In the genomic region with DNA sequence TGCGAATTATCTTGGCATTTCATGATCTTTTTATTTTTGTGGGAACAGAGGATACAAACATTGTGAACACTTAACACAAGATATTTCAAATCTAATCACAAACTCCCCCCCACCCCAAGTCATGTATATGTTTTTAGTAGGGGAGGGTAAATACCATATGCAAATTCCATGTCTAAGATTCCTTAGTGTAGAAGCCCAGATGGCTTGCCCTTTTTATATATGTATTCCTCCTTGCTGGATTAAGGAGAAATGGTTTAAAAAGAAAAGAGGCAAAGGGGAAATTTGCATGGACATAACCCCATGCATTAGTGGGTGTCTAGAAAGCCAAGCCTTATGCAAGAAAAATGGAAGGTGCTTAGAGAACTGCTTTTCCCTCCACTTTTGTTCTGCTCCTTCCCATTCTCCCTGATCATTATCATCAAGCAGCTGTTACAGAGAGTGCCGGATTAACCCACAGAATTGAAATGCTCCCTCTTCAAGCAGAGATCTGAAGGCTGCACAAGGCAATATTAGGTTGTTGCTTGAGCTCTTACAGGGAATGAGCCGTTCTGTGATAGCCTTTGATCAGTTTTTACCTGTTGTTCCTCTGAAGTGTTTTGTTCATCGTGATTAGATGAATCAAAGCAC, we compare ENCODE assay signal across 23 mouse cellular contexts.
A peak's percentile ranks its signal among the peaks of the same experiment; 100 is the strongest.
DNase-seq lines count a peak whose midpoint lies in the region; ATAC-seq and TF ChIP-seq lines count a peak whose summit lies in the region.
"Had no signal": no experiment of that assay in that cellular context is flagged by ENCODE, and none has a peak within 500 bp of the region (broad histone marks: within the 10 kb centered on the region; RNA-seq: fewer than 3 reads in every experiment).

No protein-coding gene starts in this region.

- no peak overlapping the region for H3K4me2 ChIP-seq in forebrain, postnatal 0 days (ENCODE audit: low read depth)
- H3K4me2 ChIP-seq in forebrain, embryonic 16.5 days (ENCODE audit: low read length) = no peak overlapping the region
- peak overlapping the region; percentile 14; the same call in 1 of the 2 replicates for H3K4me2 ChIP-seq in midbrain, embryonic 16.5 days (ENCODE audit: low read length)
- no peak overlapping the region for H3K4me2 ChIP-seq in kidney, embryonic 16.5 days (replicated peaks; ENCODE audit: low read depth, low read length)
- H3K4me2 ChIP-seq: embryonic facial prominence, embryonic 15.5 days; heart, embryonic 13.5 days; hindbrain, embryonic 12.5 days had no signal

- H3K27ac ChIP-seq in forebrain, embryonic 10.5 days = peak overlapping the region; percentile 53; the same call in 1 of the 2 replicates
- no peak overlapping the region for H3K27ac ChIP-seq in forebrain, postnatal 0 days (ENCODE audit: low read depth, low read length)
- no peak overlapping the region for H3K27ac ChIP-seq in forebrain, embryonic 16.5 days (ENCODE audit: low read length)
- H3K27ac ChIP-seq in midbrain, embryonic 16.5 days (ENCODE audit: low read length) = peak overlapping the region; percentile 11; the same call in 1 of the 2 replicates
- H3K27ac ChIP-seq in kidney, embryonic 16.5 days (ENCODE audit: low read length) = no peak overlapping the region
- H3K27ac ChIP-seq: embryonic facial prominence, embryonic 15.5 days; heart, adult 2 months; heart, embryonic 13.5 days; hindbrain, embryonic 12.5 days; limb, embryonic 10.5 days had no signal

- no peak for DNase-seq in forebrain, embryonic 10.5 days (ENCODE audit: extremely low spot score, low spot score)
- DNase-seq in forebrain, postnatal 0 days = no peak
- peak; percentile 79 for DNase-seq in brain, embryonic 14.5 days (ENCODE audit: low read depth)
- no peak for DNase-seq in liver
- DNase-seq: adrenal gland, postnatal 36 days; cerebellum, adult 11-12 months; cerebellum, postnatal 14 days; gastrocnemius, postnatal 36 days; heart, adult 2 months; heart, postnatal 14 days; kidney, adult 2 months; kidney, postnatal 14 days; liver, postnatal 0 days; lung, postnatal 10 days; thymus, adult 2 months had no signal

- TF ChIP-seq POLR2A in brain, embryonic 14.5 days (IDR thresholded peaks at IDR 0.05; ENCODE audit: borderline replicate concordance, extremely low read depth, insufficient read depth, insufficient read length, poor library complexity, severe bottlenecking) = no peak

- H3K4me3 ChIP-seq in forebrain, embryonic 10.5 days = no peak overlapping the region
- H3K4me3 ChIP-seq in forebrain, postnatal 0 days (ENCODE audit: low read depth, low read length) = no peak overlapping the region
- H3K4me3 ChIP-seq in forebrain, embryonic 16.5 days (replicated peaks; ENCODE audit: low read length) = no peak overlapping the region
- H3K4me3 ChIP-seq in midbrain, embryonic 16.5 days (ENCODE audit: low read depth, low read length) = no peak overlapping the region
- H3K4me3 ChIP-seq in kidney, embryonic 16.5 days (ENCODE audit: low read length) = no peak overlapping the region
- H3K4me3 ChIP-seq: embryonic facial prominence, embryonic 15.5 days; heart, adult 2 months; heart, embryonic 13.5 days; hindbrain, embryonic 12.5 days; limb, embryonic 10.5 days had no signal

- no peaks in the 10 kb centered on the region for H3K36me3 ChIP-seq in forebrain, embryonic 10.5 days (replicated peaks)
- H3K36me3 ChIP-seq in forebrain, postnatal 0 days (ENCODE audit: insufficient read depth) = no peaks in the 10 kb centered on the region
- no peaks in the 10 kb centered on the region for H3K36me3 ChIP-seq in forebrain, embryonic 16.5 days (ENCODE audit: control insufficient read depth, insufficient read depth)
- H3K36me3 ChIP-seq in midbrain, embryonic 16.5 days (ENCODE audit: control insufficient read depth, insufficient read depth, low read length) = no peaks in the 10 kb centered on the region
- no peaks in the 10 kb centered on the region for H3K36me3 ChIP-seq in kidney, embryonic 16.5 days (ENCODE audit: insufficient read depth, low read length)
- H3K36me3 ChIP-seq: embryonic facial prominence, embryonic 15.5 days; heart, embryonic 13.5 days; hindbrain, embryonic 12.5 days; limb, embryonic 10.5 days had no signal

- H3K27me3 ChIP-seq in forebrain, embryonic 10.5 days (ENCODE audit: poor library complexity, severe bottlenecking) = no peaks in the 10 kb centered on the region
- H3K27me3 ChIP-seq in forebrain, postnatal 0 days (ENCODE audit: insufficient read depth, low read length) = no peaks in the 10 kb centered on the region
- no peaks in the 10 kb centered on the region for H3K27me3 ChIP-seq in forebrain, embryonic 16.5 days (replicated peaks; ENCODE audit: control insufficient read depth, insufficient read depth, low read length)
- no peaks in the 10 kb centered on the region for H3K27me3 ChIP-seq in midbrain, embryonic 16.5 days (ENCODE audit: control insufficient read depth, insufficient read depth, low read depth, low read length)
- no peaks in the 10 kb centered on the region for H3K27me3 ChIP-seq in kidney, embryonic 16.5 days (ENCODE audit: insufficient read depth, low read length)
- H3K27me3 ChIP-seq: embryonic facial prominence, embryonic 15.5 days; heart, embryonic 13.5 days; hindbrain, embryonic 12.5 days had no signal

- H3K9ac ChIP-seq in forebrain, postnatal 0 days = no peak overlapping the region
- H3K9ac ChIP-seq in forebrain, embryonic 16.5 days (replicated peaks; ENCODE audit: low read depth, low read length) = no peak overlapping the region
- no peak overlapping the region for H3K9ac ChIP-seq in midbrain, embryonic 16.5 days (ENCODE audit: low read depth, low read length)
- H3K9ac ChIP-seq in kidney, embryonic 16.5 days (replicated peaks; ENCODE audit: low read length) = no peak overlapping the region
- H3K9ac ChIP-seq: embryonic facial prominence, embryonic 15.5 days; heart, embryonic 13.5 days; hindbrain, embryonic 12.5 days; liver, postnatal 0 days had no signal

- no peak for TF ChIP-seq CTCF in forebrain, postnatal 0 days (IDR thresholded peaks at IDR 0.05; ENCODE audit: low read depth)
- TF ChIP-seq CTCF in brain, embryonic 14.5 days (IDR thresholded peaks at IDR 0.05; ENCODE audit: borderline replicate concordance, extremely low read depth, insufficient read depth, insufficient read length) = no peak

- H3K4me1 ChIP-seq in forebrain, embryonic 10.5 days = peaks cover 15% of the 10 kb centered on the region
- H3K4me1 ChIP-seq in forebrain, postnatal 0 days (ENCODE audit: insufficient read depth) = no peaks in the 10 kb centered on the region
- H3K4me1 ChIP-seq in forebrain, embryonic 16.5 days (replicated peaks; ENCODE audit: control insufficient read depth, insufficient read depth, low read length) = no peaks in the 10 kb centered on the region
- 0 out of 2 replicates have a peak, but pooled peaks cover 3% of the 10 kb centered on the region for H3K4me1 ChIP-seq in midbrain, embryonic 16.5 days (ENCODE audit: control insufficient read depth, insufficient read depth, low read length)
- no peaks in the 10 kb centered on the region for H3K4me1 ChIP-seq in kidney, embryonic 16.5 days (ENCODE audit: insufficient read depth, low read length)
- H3K4me1 ChIP-seq: embryonic facial prominence, embryonic 15.5 days; heart, embryonic 13.5 days; hindbrain, embryonic 12.5 days; limb, embryonic 10.5 days had no signal

- 40% methylated on average over 4 of the region's 4 CpGs for WGBS in forebrain, embryonic 10.5 days
- 22% methylated on average over 4 of the region's 4 CpGs for WGBS in forebrain, postnatal 0 days
- WGBS in forebrain, embryonic 16.5 days = 22% methylated on average over 4 of the region's 4 CpGs
- WGBS in midbrain, embryonic 16.5 days = 20% methylated on average over 4 of the region's 4 CpGs
- 54% methylated on average over 4 of the region's 4 CpGs for WGBS in kidney, embryonic 16.5 days

- no peak for ATAC-seq in forebrain, postnatal 0 days
- peak; percentile 38; the same call in 1 of the 2 replicates for ATAC-seq in forebrain, embryonic 16.5 days
- no peak for ATAC-seq in midbrain, embryonic 16.5 days
- ATAC-seq in kidney, embryonic 16.5 days (ENCODE audit: low FRiP score, low TSS enrichment) = no peak
- ATAC-seq: CD4-positive, CD25-positive, alpha-beta regulatory T cell, adult 4 months; liver, postnatal 0 days had no signal

- H3K9me3 ChIP-seq in forebrain, embryonic 10.5 days = no peaks in the 10 kb centered on the region
- H3K9me3 ChIP-seq in forebrain, postnatal 0 days (ENCODE audit: low read length) = no peaks in the 10 kb centered on the region
- no peaks in the 10 kb centered on the region for H3K9me3 ChIP-seq in forebrain, embryonic 16.5 days (ENCODE audit: control insufficient read depth, low read length)
- no peaks in the 10 kb centered on the region for H3K9me3 ChIP-seq in midbrain, embryonic 16.5 days (replicated peaks; ENCODE audit: control insufficient read depth, low read length, poor library complexity, severe bottlenecking)
- no peaks in the 10 kb centered on the region for H3K9me3 ChIP-seq in kidney, embryonic 16.5 days (ENCODE audit: low read length)
- H3K9me3 ChIP-seq: embryonic facial prominence, embryonic 15.5 days; heart, embryonic 13.5 days; hindbrain, embryonic 12.5 days; limb, embryonic 10.5 days had no signal

Comparison
In these comparisons a context has a peak if more than half of its experiments do, and no peak if none do; other contexts are left out.
1. H3K27ac ChIP-seq: peak in forebrain, embryonic 10.5 days (single experiment) and midbrain, embryonic 16.5 days (single experiment); none in forebrain, postnatal 0 days (single experiment), forebrain, embryonic 16.5 days (single experiment) and kidney, embryonic 16.5 days (single experiment).